Mouse (Mus musculus): ENCODE results near the gene Commd7. TPM values are rescaled to one million over a fixed set of nuclear protein-coding genes. Genes with fewer than 3 reads are reported as not detected.

The Commd7 gene
- polyA plus RNA-seq, 1 experiment from 2014 or later = 74.8 TPM

DNA sequence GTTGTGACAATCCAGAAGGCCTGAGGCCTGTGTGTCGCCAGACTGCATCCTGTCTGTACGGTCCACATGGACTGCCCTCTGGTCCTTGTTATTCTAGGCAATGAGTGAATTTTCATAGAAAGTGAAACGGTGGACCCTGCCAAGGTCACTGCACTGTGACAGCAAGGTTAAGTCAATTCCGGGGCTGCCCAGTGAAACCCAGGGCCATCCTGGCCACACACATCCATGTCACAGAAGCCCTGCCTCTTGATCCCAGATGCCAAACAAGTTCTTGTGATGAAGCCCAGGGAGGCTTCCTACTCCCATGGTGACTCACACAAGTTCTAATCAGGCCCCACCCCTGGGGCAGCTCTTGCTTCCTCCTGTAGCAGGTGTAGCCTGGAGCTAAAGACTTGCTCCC is 35.0 kb downstream of the Commd7 start:
- Histone ChIP-seq H3K27me3 (replicated peaks; ENCODE audit: control insufficient read depth, insufficient read depth, low read length) (no peaks in the 10 kb centered on the region), H3K9ac (ENCODE audit: low read depth, low read length) (no peak overlapping the region), H3K27ac (ENCODE audit: low read depth, low read length) (no peak overlapping the region), H3K4me1 (replicated peaks; ENCODE audit: control insufficient read depth, insufficient read depth, low read length) (0 out of 2 replicates have a peak, but pooled peaks cover 5% of the 10 kb centered on the region), H3K4me2 (replicated peaks; ENCODE audit: low read depth) (no peak overlapping the region), H3K4me3 (ENCODE audit: low read depth, low read length) (no peak overlapping the region), H3K9me3 (ENCODE audit: control insufficient read depth) (no peaks in the 10 kb centered on the region), H3K36me3 (ENCODE audit: control insufficient read depth, insufficient read depth) (no peaks in the 10 kb centered on the region)
- 0 out of 2 replicates have a peak, but pooled peaks have one; percentile 26 for ATAC-seq
- no peak for TF ChIP-seq CTCF (IDR thresholded peaks at IDR 0.05; ENCODE audit: low read depth)
- WGBS = 66% methylated on average over 4 of the region's 4 CpGs

DNA sequence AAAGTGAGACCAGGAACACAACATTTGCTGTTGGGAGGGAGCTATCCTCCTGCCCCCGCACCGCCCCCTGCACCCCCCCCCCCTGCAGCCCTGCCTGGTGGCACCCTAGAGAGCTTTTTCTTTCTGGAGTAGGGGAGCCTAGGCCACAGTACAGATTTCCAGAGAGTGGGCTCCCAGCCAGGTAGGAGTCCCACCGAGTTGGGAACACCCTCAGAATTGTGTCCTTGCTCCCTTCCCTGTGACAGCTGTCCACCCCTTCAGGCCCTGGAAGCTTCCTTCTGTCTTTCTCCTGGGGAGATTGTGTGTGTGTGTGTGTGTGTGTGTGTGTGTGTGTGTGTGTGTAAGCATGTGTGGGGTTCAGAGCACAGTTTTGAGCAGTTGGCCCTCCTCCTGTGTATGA is 35.6 kb downstream of the Commd7 start:
- Histone ChIP-seq H3K36me3 (ENCODE audit: control insufficient read depth, insufficient read depth) (no peaks in the 10 kb centered on the region), H3K4me3 (ENCODE audit: low read depth, low read length) (no peak overlapping the region), H3K27me3 (replicated peaks; ENCODE audit: control insufficient read depth, insufficient read depth, low read length) (no peaks in the 10 kb centered on the region), H3K9ac (ENCODE audit: low read depth, low read length) (no peak overlapping the region), H3K4me1 (replicated peaks; ENCODE audit: control insufficient read depth, insufficient read depth, low read length) (peaks cover 10% of the 10 kb centered on the region; the same call in 1 of the 2 replicates), H3K4me2 (replicated peaks; ENCODE audit: low read depth) (no peak overlapping the region), H3K9me3 (ENCODE audit: control insufficient read depth) (no peaks in the 10 kb centered on the region), H3K27ac (ENCODE audit: low read depth, low read length) (no peak overlapping the region)
- 91% methylated on average over 3 of the region's 3 CpGs for WGBS
- no peak for ATAC-seq
- TF ChIP-seq CTCF (IDR thresholded peaks at IDR 0.05; ENCODE audit: low read depth) = no peak

DNA sequence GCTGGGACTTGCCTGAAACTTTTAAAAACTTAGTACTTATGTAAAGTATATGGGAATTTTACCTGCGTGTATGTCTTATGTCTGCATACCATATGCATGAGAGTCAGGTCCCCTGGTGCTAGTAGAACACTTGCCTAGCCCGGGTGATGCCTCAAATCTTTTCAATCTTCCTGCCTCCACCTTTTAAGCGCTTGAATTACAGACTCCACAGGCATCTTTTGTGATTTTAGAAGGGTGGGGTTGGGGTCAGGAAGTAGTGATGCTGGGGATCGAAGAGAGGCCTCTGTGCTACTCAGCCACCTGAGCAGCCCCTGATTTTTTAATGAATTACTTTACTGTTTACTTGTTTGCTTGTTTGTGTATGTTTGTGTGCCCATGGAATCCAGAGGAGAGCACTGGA is 37.6 kb downstream of the Commd7 start:
- no peak for TF ChIP-seq CTCF (IDR thresholded peaks at IDR 0.05; ENCODE audit: low read depth)

DNA sequence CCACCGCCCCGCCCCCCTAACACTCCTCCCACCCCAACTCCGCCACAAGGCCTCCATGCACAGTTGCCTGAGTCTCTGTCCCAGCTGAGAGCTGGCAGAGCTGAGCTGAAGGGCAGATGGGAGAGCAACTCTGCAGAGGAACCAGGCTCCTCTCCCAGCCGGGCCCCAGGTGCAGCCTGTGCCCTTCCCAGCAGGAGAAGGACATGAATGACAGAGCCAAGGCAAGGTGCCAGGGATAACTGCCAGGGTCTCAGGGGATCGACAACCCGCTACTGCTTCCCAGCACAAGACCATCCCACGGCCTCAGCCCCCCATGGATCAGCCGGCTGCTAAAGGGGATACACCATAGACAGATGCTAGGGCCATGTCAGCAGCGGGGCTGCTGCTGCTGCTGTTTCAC is 39.4 kb downstream of the Commd7 start:
- WGBS = 61% methylated on average over 9 of the region's 9 CpGs
- no peaks in the 10 kb centered on the region for H3K9me3 ChIP-seq (ENCODE audit: control insufficient read depth)
- H3K27me3 ChIP-seq (replicated peaks; ENCODE audit: control insufficient read depth, insufficient read depth, low read length) = no peaks in the 10 kb centered on the region
- H3K36me3 ChIP-seq (ENCODE audit: control insufficient read depth, insufficient read depth) = no peaks in the 10 kb centered on the region
- H3K4me2 ChIP-seq (replicated peaks; ENCODE audit: low read depth) = no peak overlapping the region
- TF ChIP-seq CTCF (IDR thresholded peaks at IDR 0.05; ENCODE audit: low read depth) = no peak
- ATAC-seq = peak; percentile 16; the same call in 1 of the 2 replicates
- H3K4me3 ChIP-seq (ENCODE audit: low read depth, low read length) = no peak overlapping the region
- H3K9ac ChIP-seq (ENCODE audit: low read depth, low read length) = no peak overlapping the region
- peaks cover 6% of the 10 kb centered on the region; the same call in 1 of the 2 replicates for H3K4me1 ChIP-seq (replicated peaks; ENCODE audit: control insufficient read depth, insufficient read depth, low read length)
- no peak overlapping the region for H3K27ac ChIP-seq (ENCODE audit: low read depth, low read length)

More for the DNA sequence above, 37.6 kb downstream of the Commd7 start:
- ATAC-seq = no peak
- no peak overlapping the region for H3K4me3 ChIP-seq (ENCODE audit: low read depth, low read length)
- H3K27me3 ChIP-seq (replicated peaks; ENCODE audit: control insufficient read depth, insufficient read depth, low read length) = no peaks in the 10 kb centered on the region
- H3K4me1 ChIP-seq (replicated peaks; ENCODE audit: control insufficient read depth, insufficient read depth, low read length) = peaks cover 6% of the 10 kb centered on the region; the same call in 1 of the 2 replicates
- WGBS = 63% methylated on average over 4 of the region's 4 CpGs
- no peaks in the 10 kb centered on the region for H3K9me3 ChIP-seq (ENCODE audit: control insufficient read depth)
- no peaks in the 10 kb centered on the region for H3K36me3 ChIP-seq (ENCODE audit: control insufficient read depth, insufficient read depth)
- H3K27ac ChIP-seq (ENCODE audit: low read depth, low read length) = no peak overlapping the region
- H3K9ac ChIP-seq (ENCODE audit: low read depth, low read length) = no peak overlapping the region
- no peak overlapping the region for H3K4me2 ChIP-seq (replicated peaks; ENCODE audit: low read depth)

DNA sequence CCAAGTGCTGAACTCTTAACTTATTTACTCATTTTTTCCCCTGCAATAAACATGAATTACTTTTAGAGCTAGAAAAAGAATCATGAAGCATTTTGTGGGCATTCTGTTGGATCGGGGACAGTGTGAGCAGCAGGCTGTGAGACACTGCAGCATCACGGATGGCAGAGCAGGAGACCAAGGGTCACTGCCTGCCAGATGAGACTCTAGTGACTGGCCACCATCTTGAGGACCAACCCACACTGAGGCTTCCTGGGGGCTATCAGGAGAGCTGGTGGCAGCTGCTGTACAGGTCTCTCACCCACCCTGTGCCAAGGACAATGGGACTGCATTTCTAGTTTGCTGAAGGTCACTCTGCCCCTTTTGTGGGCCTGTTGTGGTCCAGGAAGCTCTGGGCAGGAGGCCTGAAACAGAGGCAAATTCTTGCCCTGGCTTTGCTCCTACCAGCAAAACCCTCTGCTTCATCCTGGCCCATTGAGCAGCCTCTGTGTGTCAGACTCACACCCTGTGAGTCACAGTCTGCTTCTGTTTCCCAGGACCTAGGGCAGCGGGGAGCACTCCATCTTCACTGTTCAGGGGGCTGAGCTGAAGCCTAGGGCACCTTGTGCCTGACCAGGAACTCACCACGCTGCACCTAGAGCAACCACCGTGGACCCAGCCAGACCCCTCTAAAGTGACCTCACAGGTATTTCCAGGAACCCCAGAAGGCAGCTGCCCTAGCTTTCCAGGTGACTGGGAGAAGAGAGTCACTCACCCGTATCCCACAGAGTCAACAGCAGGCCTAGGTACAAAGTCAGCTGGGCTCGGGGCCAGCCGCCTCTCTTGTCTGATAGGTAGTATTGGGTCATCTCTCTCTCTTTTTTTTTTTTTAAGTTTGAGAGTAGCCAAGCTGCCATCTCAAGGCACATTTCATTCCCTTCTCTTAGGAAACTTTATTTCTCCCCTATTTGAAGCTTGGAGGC is 40.2 kb downstream of the Commd7 start:
- Histone ChIP-seq H3K36me3 (ENCODE audit: control insufficient read depth, insufficient read depth) (no peaks in the 10 kb centered on the region), H3K4me1 (replicated peaks; ENCODE audit: control insufficient read depth, insufficient read depth, low read length) (peaks cover 6% of the 10 kb centered on the region; the same call in 1 of the 2 replicates), H3K27me3 (replicated peaks; ENCODE audit: control insufficient read depth, insufficient read depth, low read length) (no peaks in the 10 kb centered on the region), H3K4me3 (ENCODE audit: low read depth, low read length) (no peak overlapping the region), H3K9me3 (ENCODE audit: control insufficient read depth) (no peaks in the 10 kb centered on the region), H3K4me2 (replicated peaks; ENCODE audit: low read depth) (no peak overlapping the region), H3K27ac (ENCODE audit: low read depth, low read length) (peak overlapping the region; percentile 60), H3K9ac (ENCODE audit: low read depth, low read length) (no peak overlapping the region; the same call in 1 of the 2 replicates)
- WGBS = 55% methylated on average over 8 of the region's 8 CpGs
- ATAC-seq = peak; percentile 90
- no peak for TF ChIP-seq CTCF (IDR thresholded peaks at IDR 0.05; ENCODE audit: low read depth)

DNA sequence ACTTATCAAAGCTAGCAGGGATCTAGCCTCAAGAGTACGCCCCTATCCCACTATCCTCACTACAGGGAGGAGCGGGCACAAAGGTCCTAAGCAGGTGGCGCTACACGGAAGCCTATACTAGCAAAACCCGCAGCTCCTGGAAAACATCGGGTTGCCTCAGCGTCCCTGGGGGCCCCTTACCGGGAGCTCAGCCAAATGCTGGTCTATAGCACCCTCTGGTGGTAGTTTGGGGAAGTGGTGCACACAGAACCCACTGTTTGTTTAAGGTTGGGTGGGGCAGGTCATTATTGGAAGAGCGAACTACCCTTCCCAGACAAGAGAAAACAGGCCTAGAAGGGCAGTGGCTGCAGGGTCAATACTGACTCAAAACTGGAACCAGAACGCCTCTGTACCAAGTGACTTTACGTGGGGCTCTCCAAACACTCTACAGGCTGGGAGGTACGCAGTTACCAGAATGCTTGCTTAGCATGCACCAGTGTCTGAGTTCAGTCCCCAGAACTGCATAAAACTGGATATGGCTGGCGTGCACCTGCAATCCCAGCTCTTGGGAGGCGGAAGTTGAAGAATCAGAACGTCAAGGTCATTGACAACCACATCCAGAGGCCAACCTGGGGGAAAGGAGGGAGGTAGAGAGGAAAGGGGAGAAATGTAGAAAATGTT is 45.9 kb downstream of the Commd7 start:
- Histone ChIP-seq H3K4me3 (ENCODE audit: low read depth, low read length) (no peak overlapping the region), H3K4me1 (replicated peaks; ENCODE audit: control insufficient read depth, insufficient read depth, low read length) (peaks cover 10% of the 10 kb centered on the region), H3K27me3 (replicated peaks; ENCODE audit: control insufficient read depth, insufficient read depth, low read length) (no peaks in the 10 kb centered on the region), H3K36me3 (ENCODE audit: control insufficient read depth, insufficient read depth) (no peaks in the 10 kb centered on the region), H3K27ac (ENCODE audit: low read depth, low read length) (no peak overlapping the region), H3K9ac (ENCODE audit: low read depth, low read length) (no peak overlapping the region), H3K4me2 (replicated peaks; ENCODE audit: low read depth) (peak overlapping the region; percentile 61), H3K9me3 (ENCODE audit: control insufficient read depth) (no peaks in the 10 kb centered on the region)
- WGBS = 5% methylated on average over 15 of the region's 15 CpGs
- ATAC-seq = peak; percentile 84
- TF ChIP-seq CTCF (IDR thresholded peaks at IDR 0.05; ENCODE audit: low read depth) = peak; percentile 94

Data from intestine, postnatal 0 days (tissue).